Mouse (Mus musculus) brain, embryonic 14.5 days (tissue): ENCODE measurements at regions not wholly inside any gene's neighbourhood (a gene's known extent, or its start where the extent isn't known, plus 50 kb on each side); places are given as distances from the start of the nearest gene placed in this dataset.

Experiments used
- CTCF ChIP-seq: fragments of 200-500 bp; IDR thresholded peaks from 2 replicates; pipeline ENCODE4 v1.5.1; 2012; ENCODE audit warnings: inconsistent platforms, mild to moderate bottlenecking, moderate library complexity, borderline replicate concordance; ENCODE audit not compliant: insufficient read depth, insufficient read length; ENCODE audit errors: extremely low read depth
- POLR2A ChIP-seq: fragments of 200-500 bp; IDR thresholded peaks from 2 replicates; pipeline ENCODE4 v1.6.1; 2012; ENCODE audit warnings: mild to moderate bottlenecking, inconsistent platforms, borderline replicate concordance; ENCODE audit not compliant: poor library complexity, insufficient read depth, insufficient read length, severe bottlenecking; ENCODE audit errors: extremely low read depth

GRCm38 (mm10) chr5:59996698-59997097, 1811.9 kb upstream of the G6pd2 start:
- TF ChIP-seq CTCF (peak; percentile 63; the same call in 1 of the 2 replicates), POLR2A (no peak)
